Mouse (Mus musculus) heart, adult 2 months (tissue): ENCODE measurements around the gene Tmem182. TPM values are rescaled to one million over a fixed set of nuclear protein-coding genes. Genes with fewer than 3 reads are reported as not detected.
A peak's percentile ranks its signal among the peaks of the same experiment; 100 is the strongest.

Experiments used
- DNase-seq, 2 experiments: peaks; one replicate each; pipeline ENCODE4 v3.0.0; 2021
- H3K27ac ChIP-seq: fragments of 200-600 bp; 2 replicates; pipeline ENCODE4 v1.8.1; 2022
- H3K27me3 ChIP-seq: fragments of 200-500 bp; 2 replicates; pipeline ENCODE4 v1.6.1; 2012; ENCODE audit warnings: mild to moderate bottlenecking, low read length, inconsistent platforms, mixed read lengths; ENCODE audit not compliant: control insufficient read depth, insufficient read depth
- H3K36me3 ChIP-seq: fragments of 200-500 bp; 2 replicates; pipeline ENCODE4 v1.6.1; 2012; ENCODE audit warnings: low read length, inconsistent platforms; ENCODE audit not compliant: control insufficient read depth, insufficient read depth
- H3K4me1 ChIP-seq: fragments of 200-500 bp; 2 replicates; pipeline ENCODE4 v1.6.1; 2011; ENCODE audit warnings: low read length; ENCODE audit not compliant: control insufficient read depth, insufficient read depth
- H3K4me3 ChIP-seq: fragments of 200-600 bp; 2 replicates; pipeline ENCODE4 v1.8.1; 2022
- H3K79me2 ChIP-seq: fragments of 200-500 bp; replicated peaks from 2 replicates; pipeline ENCODE4 v1.6.1; 2012; ENCODE audit warnings: mild to moderate bottlenecking, inconsistent platforms, low read length, moderate library complexity, mixed read lengths; ENCODE audit not compliant: control insufficient read depth, insufficient read depth
- H3K9ac ChIP-seq: fragments of 200-500 bp; 2 replicates; pipeline ENCODE4 v1.6.1; 2012; ENCODE audit warnings: low read depth, mild to moderate bottlenecking, control low read depth, inconsistent platforms, low read length, mixed read lengths
- CTCF ChIP-seq: fragments of 200-600 bp; IDR thresholded peaks from 2 replicates; pipeline ENCODE4 v1.8.1; 2022; ENCODE audit warnings: antibody characterized with exemption, mild to moderate bottlenecking, moderate library complexity
- EP300 ChIP-seq: fragments of 200-500 bp; IDR thresholded peaks from 2 replicates; pipeline ENCODE4 v1.6.1; 2011; ENCODE audit warnings: low read depth, low read length, control low read depth; ENCODE audit not compliant: insufficient read depth
- POLR2A ChIP-seq: fragments of 200-500 bp; IDR thresholded peaks from 2 replicates; pipeline ENCODE4 v1.6.1; 2011; ENCODE audit warnings: mild to moderate bottlenecking, low read depth, low read length, control low read depth; ENCODE audit not compliant: insufficient read depth
- WGBS: fragments of 180-500 bp; shearing (Covaris S2); methylation state at CpG from one replicate; pipeline ENCODE4 v1.1.7; 2018; 5-methylcytosine and 5-hydroxymethylcytosine counted together
- intact Hi-C: fragments of 180-260 bp; cut with DNase I; formaldehyde crosslinking; loops from one replicate; pipeline ENCODE4 v1.15.1; 2025
- polyA plus RNA-seq: library from polyadenylated mRNA; depleted of rRNA; stranded (reverse); fragments of >200 nt; gene quantifications from 2 replicates; pipeline ENCODE4 v1.2.3, GENCODE M21; 2012
- total RNA-seq, 2 experiments: library from RNA; stranded (reverse); gene quantifications; 2 replicates each; pipeline ENCODE4 v1.2.3; 2021

Tmem182 gene
- total and polyA plus RNA-seq, 3 experiments: 89.5 to 178 (median 142) TPM

DNA sequence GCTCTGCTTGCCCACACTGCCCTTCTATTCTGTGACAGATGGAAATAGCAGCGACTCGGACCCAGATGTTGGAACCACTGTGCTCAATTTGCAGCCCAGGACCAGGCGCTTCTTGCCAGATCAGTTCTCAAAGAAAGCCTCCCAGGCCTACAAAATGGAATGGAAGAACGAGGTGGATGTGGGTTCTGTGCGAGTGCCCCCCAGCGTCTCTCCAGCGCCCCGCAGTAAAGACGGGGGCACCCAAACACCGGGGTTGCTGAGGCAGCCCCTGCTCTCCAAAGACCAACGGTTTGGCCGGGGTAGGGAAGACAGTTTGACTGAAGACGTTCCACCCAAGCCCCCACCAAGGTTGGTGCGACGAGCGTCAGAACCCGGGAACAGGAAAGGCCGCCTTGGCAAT lies 37.8 kb upstream of the Tmem182 start:
- WGBS: 83% methylated on average over 18 of the region's 18 CpGs
- no peak overlapping the region for H3K27ac ChIP-seq
- no peaks in the 10 kb centered on the region for H3K36me3 ChIP-seq
- TF ChIP-seq EP300 (no peak), POLR2A (no peak), CTCF (no peak)
- H3K4me1 ChIP-seq: no peaks in the 10 kb centered on the region
- intact Hi-C loops: loop anchor here (5.0 kb wide), 1 partner anchor 180 kb away; no protein-coding TSS in a partner anchor
- DNase-seq: no peak
- no peak overlapping the region for H3K4me3 ChIP-seq
- H3K79me2 ChIP-seq: no peaks in the 10 kb centered on the region
- no peak overlapping the region for H3K9ac ChIP-seq
- no peaks in the 10 kb centered on the region for H3K27me3 ChIP-seq

DNA sequence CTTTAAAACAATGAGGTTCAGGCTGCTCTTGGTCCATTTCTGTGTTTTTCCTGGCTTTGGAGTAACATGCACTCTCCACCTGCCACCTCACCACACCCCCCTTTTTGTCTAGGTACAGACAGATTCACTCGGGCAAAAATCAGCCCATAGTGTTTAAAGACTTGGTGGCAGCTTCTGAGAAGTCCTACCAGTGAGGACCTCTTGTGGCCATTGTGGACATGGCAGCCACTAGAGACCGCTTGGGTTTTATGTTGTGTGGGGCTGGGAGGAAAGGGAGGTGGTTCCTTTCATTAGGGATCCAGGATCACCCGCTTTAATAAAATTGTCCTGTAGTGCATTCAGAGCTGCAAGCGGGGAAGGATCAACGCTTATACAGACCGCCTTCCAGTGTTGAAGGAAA lies 36.8 kb upstream of the Tmem182 start:
- no peak overlapping the region for H3K4me3 ChIP-seq
- no peaks in the 10 kb centered on the region for H3K4me1 ChIP-seq
- 27% methylated on average over 6 of the region's 6 CpGs for WGBS
- no peaks in the 10 kb centered on the region for H3K27me3 ChIP-seq
- no peak overlapping the region for H3K9ac ChIP-seq
- H3K79me2 ChIP-seq: no peaks in the 10 kb centered on the region
- no peaks in the 10 kb centered on the region for H3K36me3 ChIP-seq
- TF ChIP-seq POLR2A (no peak), CTCF (peak; percentile 77)
- intact Hi-C loops: loop anchor here (1.0 to 5.0 kb wide), 2 partner anchors 149 to 181 kb away; no protein-coding TSS in a partner anchor
- no peak overlapping the region for H3K27ac ChIP-seq
- peak; percentile 8 to 49 for DNase-seq

DNA sequence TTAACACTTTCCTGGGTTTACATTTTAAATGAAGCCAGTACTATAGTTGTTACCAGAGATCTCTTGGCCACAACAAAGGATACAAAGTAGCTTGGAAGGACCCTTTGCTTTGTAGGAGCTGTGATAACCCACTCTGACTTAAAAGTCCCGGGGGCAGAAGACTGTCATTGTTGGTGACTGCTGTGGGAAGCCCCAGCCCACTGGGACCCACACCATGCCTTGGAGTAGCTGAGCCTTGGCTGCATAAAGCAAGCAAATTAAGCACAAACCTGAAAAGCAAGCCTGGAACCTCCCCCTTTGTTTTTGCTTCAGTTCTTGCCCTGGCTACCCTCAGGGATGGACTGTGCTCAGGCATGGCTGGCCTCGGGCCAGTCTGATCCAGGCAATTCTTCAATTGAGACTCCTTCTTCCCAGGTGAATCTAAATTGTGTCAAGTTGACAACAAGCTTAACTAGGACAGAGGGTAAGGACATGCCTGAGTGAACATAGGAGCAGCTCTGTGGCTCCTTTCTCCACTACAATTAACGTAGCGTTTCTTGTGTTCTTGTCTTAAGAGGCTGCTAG lies 36.0 kb upstream of the Tmem182 start:
- intact Hi-C loops: loop anchor here (5.0 kb wide), 1 partner anchor 182 kb away; no protein-coding TSS in a partner anchor
- Histone ChIP-seq H3K36me3 (no peaks in the 10 kb centered on the region), H3K4me3 (no peak overlapping the region), H3K27me3 (no peaks in the 10 kb centered on the region), H3K9ac (no peak overlapping the region), H3K27ac (no peak overlapping the region), H3K79me2 (no peaks in the 10 kb centered on the region), H3K4me1 (no peaks in the 10 kb centered on the region)
- TF ChIP-seq POLR2A: no peak
- TF ChIP-seq EP300: no peak
- DNase-seq: no peak
- WGBS: 70% methylated on average over 4 of the region's 4 CpGs

DNA sequence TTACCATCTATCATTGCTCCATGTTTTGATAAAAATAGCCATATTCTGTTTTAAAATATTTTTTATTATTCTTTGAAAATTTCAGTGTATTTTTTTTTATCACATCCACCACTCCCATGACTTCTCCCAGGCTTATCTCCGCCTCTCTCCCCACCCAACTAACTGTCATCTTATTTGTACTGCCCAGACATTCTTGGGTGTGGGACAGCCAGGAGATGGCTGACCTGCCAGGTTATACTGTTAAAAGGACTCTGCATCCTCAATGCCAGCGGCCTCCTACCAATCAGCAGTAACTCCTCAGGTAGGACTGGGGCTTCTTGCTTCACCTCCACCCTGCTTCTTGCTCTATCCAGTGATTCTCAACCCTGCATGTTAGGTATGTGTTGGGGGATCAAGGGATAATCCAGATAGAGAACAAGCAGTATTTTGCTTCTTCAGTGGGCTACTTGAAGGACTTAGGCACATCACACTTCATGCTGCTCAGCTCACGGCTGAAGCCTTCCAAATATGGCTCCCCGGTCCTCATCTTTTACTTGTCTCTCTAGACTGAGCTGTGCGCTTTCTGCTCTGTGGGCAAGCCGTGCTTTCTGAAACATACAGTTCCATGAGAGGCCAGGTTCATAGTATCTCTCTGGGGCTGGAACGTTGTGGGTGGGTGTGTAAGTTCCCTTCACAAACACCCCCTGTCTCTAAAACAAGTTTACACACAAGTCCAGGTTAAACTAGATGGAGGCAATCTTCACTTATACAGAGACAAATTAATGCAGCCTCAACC lies 34.0 kb upstream of the Tmem182 start:
- no peak overlapping the region for H3K27ac ChIP-seq
- intact Hi-C loops: no loop called here
- H3K9ac ChIP-seq: no peak overlapping the region
- H3K4me1 ChIP-seq: no peaks in the 10 kb centered on the region
- no peak overlapping the region for H3K4me3 ChIP-seq
- no peaks in the 10 kb centered on the region; the same call in 1 of the 2 replicates for H3K36me3 ChIP-seq
- 89% methylated on average over 7 of the region's 7 CpGs for WGBS
- TF ChIP-seq POLR2A (no peak), CTCF (no peak), EP300 (no peak)
- H3K27me3 ChIP-seq: no peaks in the 10 kb centered on the region
- DNase-seq: no peak
- H3K79me2 ChIP-seq: no peaks in the 10 kb centered on the region

DNA sequence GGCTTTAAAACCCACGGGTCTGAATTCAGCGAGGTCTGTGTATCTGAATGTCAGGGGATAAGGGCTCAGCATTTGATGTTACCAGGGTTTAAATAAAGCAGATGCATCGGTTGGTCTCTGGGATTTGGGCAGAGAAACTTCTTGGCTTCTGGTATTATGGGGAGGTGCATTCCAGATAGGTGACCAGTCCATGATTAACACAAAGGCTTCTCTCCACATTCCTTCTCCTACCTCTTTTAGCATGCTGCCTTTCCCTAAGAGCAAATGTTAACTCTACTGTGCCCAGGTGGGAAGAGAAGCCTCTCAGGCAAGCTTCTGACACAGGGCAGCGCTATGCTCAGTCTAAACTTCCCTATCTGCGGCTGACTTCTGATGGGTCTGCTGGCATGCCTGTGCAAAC lies 32.2 kb upstream of the Tmem182 start:
- H3K79me2 ChIP-seq: no peaks in the 10 kb centered on the region
- H3K9ac ChIP-seq: no peak overlapping the region
- no peaks in the 10 kb centered on the region; the same call in 1 of the 2 replicates for H3K36me3 ChIP-seq
- WGBS: 80% methylated on average over 5 of the region's 5 CpGs
- no peaks in the 10 kb centered on the region for H3K4me1 ChIP-seq
- no peak for TF ChIP-seq EP300
- no peak for TF ChIP-seq CTCF
- TF ChIP-seq POLR2A: no peak
- H3K27ac ChIP-seq: no peak overlapping the region
- DNase-seq: no peak
- H3K27me3 ChIP-seq: no peaks in the 10 kb centered on the region
- intact Hi-C loops: no loop called here
- no peak overlapping the region for H3K4me3 ChIP-seq

DNA sequence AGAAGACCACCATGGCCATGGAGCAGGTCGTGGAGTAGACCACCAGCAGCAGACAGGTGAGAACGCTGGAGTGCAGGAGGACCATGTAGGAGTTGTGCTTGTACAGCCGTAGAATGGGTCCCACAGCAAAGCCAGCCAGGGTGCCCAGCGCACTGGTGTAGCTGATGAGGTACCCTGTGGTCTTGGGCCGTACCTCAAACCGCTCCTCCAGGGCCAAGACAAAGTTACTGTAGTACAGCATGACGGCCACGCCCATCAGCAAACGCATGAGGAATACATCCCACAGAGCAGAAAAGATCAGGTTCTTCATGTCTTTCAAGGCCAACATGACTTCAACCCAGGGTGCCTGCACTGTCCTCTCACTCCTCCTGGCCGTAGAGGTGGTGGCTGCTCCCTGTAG lies 31.4 kb upstream of the Tmem182 start:
- Histone ChIP-seq H3K27ac (no peak overlapping the region), H3K36me3 (no peaks in the 10 kb centered on the region; the same call in 1 of the 2 replicates), H3K27me3 (no peaks in the 10 kb centered on the region), H3K79me2 (no peaks in the 10 kb centered on the region), H3K4me1 (no peaks in the 10 kb centered on the region), H3K9ac (no peak overlapping the region), H3K4me3 (no peak overlapping the region)
- TF ChIP-seq EP300 (no peak), CTCF (no peak), POLR2A (no peak)
- WGBS: 92% methylated on average over 10 of the region's 10 CpGs
- DNase-seq: no peak
- intact Hi-C loops: no loop called here
